Mouse (Mus musculus) embryonic facial prominence, embryonic 14.5 days (tissue): Measurements from ENCODE around the gene Olfr30. TPM values are rescaled to one million over a fixed set of nuclear protein-coding genes. Genes with fewer than 3 reads are reported as not detected.
"Not testable (repeated sequence)": the region's sequence is repeated elsewhere in the genome, so short reads cannot be mapped to it uniquely, and the experiment has no call there.

Experiments used
- ATAC-seq: fragments of 200-750 bp; cut with Nextera tagmentation; 2 replicates; pipeline ENCODE4 v1.8.0; 2017; ENCODE audit warnings: low read depth, moderate number of reproducible peaks, moderate TSS enrichment
- DNase-seq: peaks from one replicate; pipeline ENCODE4 v3.0.0-alpha.2; 2015; ENCODE audit warnings: low spot score
- H3K27ac ChIP-seq: fragments of 300-500 bp; sonication (generic); replicated peaks from 2 replicates; pipeline ENCODE4 v1.5.1; 2014; ENCODE audit warnings: low read depth, mild to moderate bottlenecking, low read length, moderate library complexity
- H3K27me3 ChIP-seq: fragments of 300-500 bp; sonication (generic); replicated peaks from 2 replicates; pipeline ENCODE4 v1.6.1; 2014; ENCODE audit warnings: low read length; ENCODE audit not compliant: control insufficient read depth, insufficient read depth
- H3K36me3 ChIP-seq: fragments of 300-500 bp; sonication (generic); 2 replicates; pipeline ENCODE4 v1.6.1; 2014; ENCODE audit warnings: low read length, mixed read lengths; ENCODE audit not compliant: control insufficient read depth, insufficient read depth
- H3K4me1 ChIP-seq: fragments of 300-500 bp; sonication (generic); 2 replicates; pipeline ENCODE4 v1.6.1; 2014; ENCODE audit warnings: antibody characterized with exemption, low read length; ENCODE audit not compliant: control insufficient read depth, insufficient read depth
- H3K4me2 ChIP-seq: fragments of 300-500 bp; sonication (generic); 2 replicates; pipeline ENCODE4 v1.6.1; 2014; ENCODE audit warnings: low read depth, mild to moderate bottlenecking, low read length, moderate library complexity, mixed read lengths
- H3K4me3 ChIP-seq: fragments of 300-500 bp; sonication (generic); 2 replicates; pipeline ENCODE4 v1.5.1; 2014; ENCODE audit warnings: low read depth, mild to moderate bottlenecking, low read length
- H3K9ac ChIP-seq: fragments of 300-500 bp; sonication (generic); 2 replicates; pipeline ENCODE4 v1.6.1; 2014; ENCODE audit warnings: low read depth, mild to moderate bottlenecking, low read length, moderate library complexity, mixed read lengths
- H3K9me3 ChIP-seq: fragments of 300-500 bp; sonication (generic); 2 replicates; pipeline ENCODE4 v1.6.1; 2016; ENCODE audit warnings: low read length; ENCODE audit not compliant: control insufficient read depth
- WGBS: fragments of 180-500 bp; shearing (Covaris S2); extraction: QIAGEN DNeasy Blood & Tissue Kit; methylation state at CpG from one replicate; pipeline ENCODE4 v1.1.7; 2014; 5-methylcytosine and 5-hydroxymethylcytosine counted together
- polyA plus RNA-seq: library from polyadenylated mRNA; unstranded; fragments of >200 nt; fragmentation: Nextera tagmentation; extraction: Ambion mirVana; gene quantifications from 2 replicates; pipeline ENCODE4 v1.2.1, GENCODE M21; 2014

The Olfr30 gene
- 0.13 and 0.15 TPM in 2 replicates for polyA plus RNA-seq

DNA sequence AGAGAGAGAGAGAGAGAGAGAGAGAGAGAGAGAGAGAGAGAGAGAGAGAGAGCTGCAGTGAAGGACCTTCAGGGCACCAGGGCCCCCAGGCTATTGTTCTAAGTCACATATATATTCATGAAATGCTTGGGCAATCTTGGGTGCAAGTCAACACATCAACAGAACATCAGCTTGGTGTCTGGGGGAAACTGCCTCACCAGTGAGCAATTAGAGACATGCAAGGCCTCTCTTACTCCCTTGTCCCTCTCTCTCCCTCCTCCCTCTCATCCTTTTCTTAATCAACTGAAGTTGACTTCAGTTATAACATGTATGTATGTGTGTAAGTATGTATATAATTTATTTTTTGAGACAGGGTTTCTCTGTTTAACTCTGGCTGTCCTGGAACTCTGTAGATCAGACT is at the start of gene Olfr30:
Gene Olfr30 (minus strand): TSS at position 101 of the 400 bp plus-strand sequence.
- Histone ChIP-seq H3K36me3 (no peaks in the 10 kb centered on the region), H3K4me2 (no peak within 1 kb of the TSS), H3K9ac (no peak within 1 kb of the TSS), H3K9me3 (no peaks in the 10 kb centered on the region), H3K27me3 (no peaks in the 10 kb centered on the region), H3K4me3 (no peak within 1 kb of the TSS), H3K27ac (no peak within 1 kb of the TSS), H3K4me1 (no peaks in the 10 kb centered on the region)
- ATAC-seq, result no peak
- DNase-seq, result no peak

DNA sequence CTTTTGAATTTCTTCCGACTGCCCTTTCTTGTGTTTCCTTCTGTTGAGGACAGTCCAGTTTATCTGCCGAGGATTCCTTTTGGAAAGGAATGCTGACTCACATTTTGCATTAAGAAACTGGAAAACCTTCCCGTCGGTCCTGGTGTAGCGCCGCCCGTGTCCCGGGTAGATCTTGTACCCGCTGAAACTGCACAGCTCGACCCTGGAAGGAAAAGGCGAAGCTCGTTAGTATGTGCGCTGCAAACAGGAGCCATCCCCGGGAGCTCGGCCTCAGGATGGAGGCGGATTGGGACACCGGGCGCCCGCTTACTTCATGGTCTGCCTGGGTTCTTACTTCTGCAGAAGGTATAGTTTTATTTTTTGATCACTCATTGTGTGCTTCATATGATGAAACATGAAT is 47.0 kb upstream of the Olfr30 start:
- not testable (repeated sequence) for H3K4me1 ChIP-seq, ATAC-seq, H3K36me3 ChIP-seq, H3K4me2 ChIP-seq, H3K27ac ChIP-seq, H3K27me3 ChIP-seq, DNase-seq, H3K9me3 ChIP-seq, H3K4me3 ChIP-seq, H3K9ac ChIP-seq
- 86% methylated on average over 19 of the region's 19 CpGs for WGBS

GRCm38 (mm10) chr11:58502472-58502871 is 40.4 kb upstream of the Olfr30 start, which contains the start of gene Olfr331:
Gene Olfr331 (minus strand): TSS chr11:58502572.
- H3K9ac ChIP-seq, H3K4me3 ChIP-seq, H3K4me1 ChIP-seq, H3K27ac ChIP-seq, H3K27me3 ChIP-seq, H3K36me3 ChIP-seq, H3K9me3 ChIP-seq, H3K4me2 ChIP-seq, ATAC-seq, DNase-seq: not testable (repeated sequence)

GRCm38 (mm10) chr11:58499290-58499689 is 37.2 kb upstream of the Olfr30 start:
- 46% methylated on average over 3 of the region's 3 CpGs for WGBS
- H3K27ac ChIP-seq, result no peak overlapping the region
- no peak overlapping the region for H3K4me3 ChIP-seq
- H3K27me3 ChIP-seq, result no peaks in the 10 kb centered on the region
- no peak overlapping the region for H3K9ac ChIP-seq
- H3K36me3 ChIP-seq, result no peaks in the 10 kb centered on the region
- H3K9me3 ChIP-seq, result no peaks in the 10 kb centered on the region
- peak; percentile 27 for DNase-seq
- no peaks in the 10 kb centered on the region for H3K4me1 ChIP-seq
- H3K4me2 ChIP-seq, result no peak overlapping the region
- ATAC-seq, result no peak

GRCm38 (mm10) chr11:58498761-58499160 is 36.7 kb upstream of the Olfr30 start:
- 77% methylated on average over 9 of the region's 9 CpGs for WGBS
- Histone ChIP-seq H3K27ac (no peak overlapping the region), H3K9ac (no peak overlapping the region), H3K27me3 (no peaks in the 10 kb centered on the region), H3K4me2 (no peak overlapping the region), H3K4me1 (no peaks in the 10 kb centered on the region), H3K9me3 (no peaks in the 10 kb centered on the region), H3K4me3 (no peak overlapping the region), H3K36me3 (no peaks in the 10 kb centered on the region)
- ATAC-seq, result no peak
- no peak for DNase-seq

- no peak for DNase-seq
- H3K4me2 ChIP-seq, result no peak within 1 kb of the TSS
- no peaks in the 10 kb centered on the region for H3K36me3 ChIP-seq
- 74% methylated on average over 2 of the region's 2 CpGs for WGBS
- no peak within 1 kb of the TSS for H3K9ac ChIP-seq
- ATAC-seq, result no peak
- no peak within 1 kb of the TSS for H3K4me3 ChIP-seq
- no peaks in the 10 kb centered on the region for H3K9me3 ChIP-seq
- H3K4me1 ChIP-seq, result no peaks in the 10 kb centered on the region
- H3K27me3 ChIP-seq, result no peaks in the 10 kb centered on the region
- H3K27ac ChIP-seq, result no peak within 1 kb of the TSS
These were observed 30.4 kb upstream of the Olfr30 start, which contains the start of gene Olfr332 for GRCm38 (mm10) chr11:58492455-58492854. Gene Olfr332 (minus strand): TSS chr11:58492555.

- H3K9me3 ChIP-seq, result no peaks in the 10 kb centered on the region
- DNase-seq (peak; percentile 20), ATAC-seq (peak; percentile 44; the same call in 1 of the 2 replicates)
- no peak overlapping the region for H3K4me2 ChIP-seq
- H3K9ac ChIP-seq, result no peak overlapping the region
- H3K27me3 ChIP-seq, result no peaks in the 10 kb centered on the region
- H3K36me3 ChIP-seq, result no peaks in the 10 kb centered on the region
- no peak overlapping the region for H3K27ac ChIP-seq
- H3K4me1 ChIP-seq, result no peaks in the 10 kb centered on the region
- WGBS, result 22% methylated on average over 4 of the region's 4 CpGs
- no peak overlapping the region for H3K4me3 ChIP-seq
These were observed 8.5 kb downstream of the Olfr30 start for GRCm38 (mm10) chr11:58453592-58453991.

DNA sequence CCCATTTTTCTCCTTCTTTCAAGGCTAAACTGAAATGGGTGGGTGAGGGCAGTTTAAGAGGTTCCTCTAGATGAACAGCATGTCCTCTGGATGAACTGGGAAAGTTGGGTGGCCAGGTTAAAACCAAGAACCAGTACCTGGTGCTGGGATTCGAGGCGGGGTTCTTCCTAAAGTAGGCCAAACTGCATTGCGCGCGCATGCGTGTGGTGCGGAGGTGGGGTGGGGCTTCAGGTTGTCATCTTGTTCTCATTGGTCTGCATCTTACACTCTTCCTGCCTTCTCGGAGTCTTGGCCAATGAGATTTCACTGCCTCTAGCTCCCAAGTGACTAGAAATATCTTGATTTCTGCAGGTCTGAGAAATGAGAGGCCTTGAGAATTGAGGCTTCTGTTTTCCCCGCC is 9.3 kb downstream of the Olfr30 start, which contains the start of gene Lypd9:
Gene Lypd9 (minus strand): TSS at position 165 of the 400 bp plus-strand sequence.
- WGBS, result 96% methylated on average over 9 of the region's 9 CpGs
- H3K9ac ChIP-seq, result no peak within 1 kb of the TSS
- DNase-seq (no peak), ATAC-seq (no peak)
- H3K4me3 ChIP-seq, result no peak within 1 kb of the TSS
- H3K9me3 ChIP-seq, result no peaks in the 10 kb centered on the region
- no peaks in the 10 kb centered on the region for H3K36me3 ChIP-seq
- H3K4me2 ChIP-seq, result no peak within 1 kb of the TSS
- H3K27ac ChIP-seq, result no peak within 1 kb of the TSS
- no peaks in the 10 kb centered on the region for H3K4me1 ChIP-seq
- no peaks in the 10 kb centered on the region for H3K27me3 ChIP-seq

- no peaks in the 10 kb centered on the region for H3K9me3 ChIP-seq
- H3K4me2 ChIP-seq, result no peak overlapping the region
- no peaks in the 10 kb centered on the region for H3K27me3 ChIP-seq
- DNase-seq (no peak), ATAC-seq (no peak)
- H3K36me3 ChIP-seq, result no peaks in the 10 kb centered on the region
- H3K4me3 ChIP-seq, result no peak overlapping the region
- no peak overlapping the region for H3K27ac ChIP-seq
- H3K9ac ChIP-seq, result no peak overlapping the region
- H3K4me1 ChIP-seq, result no peaks in the 10 kb centered on the region
- WGBS, result 42% methylated on average over 5 of the region's 5 CpGs
These were observed 24.2 kb downstream of the Olfr30 start for GRCm38 (mm10) chr11:58437866-58438265.
